Mouse (Mus musculus): ENCODE measurements around the gene Abcc10. TPM values are rescaled to one million over a fixed set of nuclear protein-coding genes. Genes with fewer than 3 reads are reported as not detected.

Gene Abcc10
- polyA plus RNA-seq, 1 experiment from 2014 or later: 8.1 TPM

- ATAC-seq: no peak
- Histone ChIP-seq H3K9ac (replicated peaks; ENCODE audit: low read depth, low read length) (peak overlapping the region; percentile 76), H3K9me3 (ENCODE audit: control insufficient read depth, low read length) (no peaks in the 10 kb centered on the region), H3K27me3 (replicated peaks; ENCODE audit: control insufficient read depth, insufficient read depth, low read length) (peaks cover 30% of the 10 kb centered on the region), H3K4me2 (ENCODE audit: low read length) (peak overlapping the region; percentile 98), H3K4me1 (replicated peaks; ENCODE audit: control insufficient read depth, insufficient read depth, low read length) (peaks cover 20% of the 10 kb centered on the region), H3K36me3 (ENCODE audit: control insufficient read depth, insufficient read depth) (no peaks in the 10 kb centered on the region), H3K4me3 (replicated peaks; ENCODE audit: low read length) (peak overlapping the region; percentile 77), H3K27ac (ENCODE audit: low read length) (peak overlapping the region; percentile 67)
- 8% methylated on average over 6 of the region's 6 CpGs for WGBS
Measured at GRCm38 (mm10) chr17:46297028-46297363, 31.2 kb downstream of the Abcc10 start.

- H3K9ac ChIP-seq (replicated peaks; ENCODE audit: low read depth, low read length): no peak overlapping the region
- 54% methylated on average over 6 of the region's 6 CpGs for whole genome bisulfite sequencing
Measured at GRCm38 (mm10) chr17:46296601-46297000, 31.6 kb downstream of the Abcc10 start.

GRCm38 (mm10) chr17:46287678-46288095 is 40.5 kb downstream of the Abcc10 start:
- no peak overlapping the region for H3K4me3 ChIP-seq (replicated peaks; ENCODE audit: low read length)
- H3K27ac ChIP-seq (ENCODE audit: low read length): no peak overlapping the region
- no peaks in the 10 kb centered on the region for H3K9me3 ChIP-seq (ENCODE audit: control insufficient read depth, low read length)
- 49% methylated on average over 11 of the region's 11 CpGs for WGBS
- H3K36me3 ChIP-seq (ENCODE audit: control insufficient read depth, insufficient read depth): no peaks in the 10 kb centered on the region
- no peak overlapping the region for H3K4me2 ChIP-seq (ENCODE audit: low read length)
- ATAC-seq: no peak
- peaks cover 8% of the 10 kb centered on the region; the same call in 1 of the 2 replicates for H3K27me3 ChIP-seq (replicated peaks; ENCODE audit: control insufficient read depth, insufficient read depth, low read length)
- H3K4me1 ChIP-seq (replicated peaks; ENCODE audit: control insufficient read depth, insufficient read depth, low read length): peaks cover 7% of the 10 kb centered on the region
- no peak overlapping the region for H3K9ac ChIP-seq (replicated peaks; ENCODE audit: low read depth, low read length)

More at GRCm38 (mm10) chr17:46296601-46297000, 31.6 kb downstream of the Abcc10 start:
- no peak for ATAC-seq
- Histone ChIP-seq H3K36me3 (ENCODE audit: control insufficient read depth, insufficient read depth) (no peaks in the 10 kb centered on the region), H3K9me3 (ENCODE audit: control insufficient read depth, low read length) (no peaks in the 10 kb centered on the region), H3K4me3 (replicated peaks; ENCODE audit: low read length) (peak overlapping the region; percentile 77), H3K27ac (ENCODE audit: low read length) (no peak overlapping the region), H3K4me1 (replicated peaks; ENCODE audit: control insufficient read depth, insufficient read depth, low read length) (peaks cover 20% of the 10 kb centered on the region), H3K4me2 (ENCODE audit: low read length) (peak overlapping the region; percentile 98), H3K27me3 (replicated peaks; ENCODE audit: control insufficient read depth, insufficient read depth, low read length) (peaks cover 33% of the 10 kb centered on the region)

- no peaks in the 10 kb centered on the region for H3K9me3 ChIP-seq (ENCODE audit: control insufficient read depth, low read length)
- H3K4me2 ChIP-seq (ENCODE audit: low read length): no peak overlapping the region
- ATAC-seq: no peak
- H3K4me3 ChIP-seq (replicated peaks; ENCODE audit: low read length): no peak overlapping the region
- no peaks in the 10 kb centered on the region for H3K27me3 ChIP-seq (replicated peaks; ENCODE audit: control insufficient read depth, insufficient read depth, low read length)
- peaks cover 18% of the 10 kb centered on the region for H3K4me1 ChIP-seq (replicated peaks; ENCODE audit: control insufficient read depth, insufficient read depth, low read length)
- H3K27ac ChIP-seq (ENCODE audit: low read length): no peak overlapping the region
- 75% methylated on average over 6 of the region's 6 CpGs for WGBS
- H3K9ac ChIP-seq (replicated peaks; ENCODE audit: low read depth, low read length): no peak overlapping the region
- H3K36me3 ChIP-seq (ENCODE audit: control insufficient read depth, insufficient read depth): no peaks in the 10 kb centered on the region
Measured at GRCm38 (mm10) chr17:46285407-46285806, 42.7 kb downstream of the Abcc10 start.

GRCm38 (mm10) chr17:46284653-46285052 is 43.5 kb downstream of the Abcc10 start:
- no peaks in the 10 kb centered on the region for H3K27me3 ChIP-seq (replicated peaks; ENCODE audit: control insufficient read depth, insufficient read depth, low read length)
- WGBS: 61% methylated on average over 7 of the region's 7 CpGs

GRCm38 (mm10) chr17:46283911-46284310 is 44.2 kb downstream of the Abcc10 start:
- no peak for ATAC-seq
- peaks cover 18% of the 10 kb centered on the region for H3K4me1 ChIP-seq (replicated peaks; ENCODE audit: control insufficient read depth, insufficient read depth, low read length)
- H3K27me3 ChIP-seq (replicated peaks; ENCODE audit: control insufficient read depth, insufficient read depth, low read length): no peaks in the 10 kb centered on the region
- H3K27ac ChIP-seq (ENCODE audit: low read length): no peak overlapping the region
- H3K9ac ChIP-seq (replicated peaks; ENCODE audit: low read depth, low read length): no peak overlapping the region
- no peaks in the 10 kb centered on the region for H3K9me3 ChIP-seq (ENCODE audit: control insufficient read depth, low read length)
- no peaks in the 10 kb centered on the region for H3K36me3 ChIP-seq (ENCODE audit: control insufficient read depth, insufficient read depth)
- 90% methylated on average over 8 of the region's 8 CpGs for WGBS
- no peak overlapping the region for H3K4me2 ChIP-seq (ENCODE audit: low read length)
- no peak overlapping the region for H3K4me3 ChIP-seq (replicated peaks; ENCODE audit: low read length)

More at GRCm38 (mm10) chr17:46284653-46285052, 43.5 kb downstream of the Abcc10 start:
- Histone ChIP-seq H3K4me2 (ENCODE audit: low read length) (no peak overlapping the region), H3K4me3 (replicated peaks; ENCODE audit: low read length) (no peak overlapping the region), H3K27ac (ENCODE audit: low read length) (no peak overlapping the region), H3K9me3 (ENCODE audit: control insufficient read depth, low read length) (no peaks in the 10 kb centered on the region), H3K9ac (replicated peaks; ENCODE audit: low read depth, low read length) (no peak overlapping the region), H3K36me3 (ENCODE audit: control insufficient read depth, insufficient read depth) (no peaks in the 10 kb centered on the region), H3K4me1 (replicated peaks; ENCODE audit: control insufficient read depth, insufficient read depth, low read length) (peaks cover 18% of the 10 kb centered on the region)
- ATAC-seq: no peak

- Histone ChIP-seq H3K4me1 (replicated peaks; ENCODE audit: control insufficient read depth, insufficient read depth, low read length) (peaks cover 18% of the 10 kb centered on the region), H3K9me3 (ENCODE audit: control insufficient read depth, low read length) (no peaks in the 10 kb centered on the region), H3K36me3 (ENCODE audit: control insufficient read depth, insufficient read depth) (no peaks in the 10 kb centered on the region; the same call in 1 of the 2 replicates), H3K27me3 (replicated peaks; ENCODE audit: control insufficient read depth, insufficient read depth, low read length) (no peaks in the 10 kb centered on the region), H3K4me2 (ENCODE audit: low read length) (peak overlapping the region; percentile 96), H3K4me3 (replicated peaks; ENCODE audit: low read length) (peak overlapping the region; percentile 56), H3K9ac (replicated peaks; ENCODE audit: low read depth, low read length) (peak overlapping the region; percentile 9; the same call in 1 of the 2 replicates), H3K27ac (ENCODE audit: low read length) (no peak overlapping the region; the same call in none of the 2 replicates)
- ATAC-seq: peak; percentile 52; the same call in 1 of the 2 replicates
- 21% methylated on average over 9 of the region's 9 CpGs for WGBS
Measured at GRCm38 (mm10) chr17:46283140-46283539, 45.0 kb downstream of the Abcc10 start.

- H3K4me1 ChIP-seq (replicated peaks; ENCODE audit: control insufficient read depth, insufficient read depth, low read length): peaks cover 15% of the 10 kb centered on the region
- peak within 1 kb of the TSS; percentile 70 for H3K9ac ChIP-seq (replicated peaks; ENCODE audit: low read depth, low read length)
- no peaks in the 10 kb centered on the region for H3K27me3 ChIP-seq (replicated peaks; ENCODE audit: control insufficient read depth, insufficient read depth, low read length)
- H3K27ac ChIP-seq (ENCODE audit: low read length): peak within 1 kb of the TSS; percentile 45
- WGBS: under 1% methylated on average over 37 of the region's 37 CpGs
- peak within 1 kb of the TSS; percentile 56 for H3K4me3 ChIP-seq (replicated peaks; ENCODE audit: low read length)
- no peaks in the 10 kb centered on the region; the same call in 1 of the 2 replicates for H3K36me3 ChIP-seq (ENCODE audit: control insufficient read depth, insufficient read depth)
- H3K9me3 ChIP-seq (ENCODE audit: control insufficient read depth, low read length): no peaks in the 10 kb centered on the region
- H3K4me2 ChIP-seq (ENCODE audit: low read length): peak within 1 kb of the TSS; percentile 96
- peak; percentile 99 for ATAC-seq
Measured at GRCm38 (mm10) chr17:46282483-46283123, 45.5 kb downstream of the Abcc10 start, which contains the start of gene Tjap1. Tjap1 (minus strand) TSS chr17:46283026.

GRCm38 (mm10) chr17:46278011-46278765 is 50.0 kb downstream of the Abcc10 start:
- no peak overlapping the region for H3K27ac ChIP-seq (ENCODE audit: low read length)
- no peak overlapping the region for H3K4me2 ChIP-seq (ENCODE audit: low read length)
- no peaks in the 10 kb centered on the region for H3K9me3 ChIP-seq (ENCODE audit: control insufficient read depth, low read length)
- no peaks in the 10 kb centered on the region for H3K27me3 ChIP-seq (replicated peaks; ENCODE audit: control insufficient read depth, insufficient read depth, low read length)
- no peak overlapping the region for H3K9ac ChIP-seq (replicated peaks; ENCODE audit: low read depth, low read length)
- 91% methylated on average over 12 of the region's 12 CpGs for WGBS
- peaks cover 12% of the 10 kb centered on the region for H3K4me1 ChIP-seq (replicated peaks; ENCODE audit: control insufficient read depth, insufficient read depth, low read length)
- no peak overlapping the region for H3K4me3 ChIP-seq (replicated peaks; ENCODE audit: low read length)
- no peaks in the 10 kb centered on the region; the same call in 1 of the 2 replicates for H3K36me3 ChIP-seq (ENCODE audit: control insufficient read depth, insufficient read depth)
- ATAC-seq: no peak
